Mouse (Mus musculus): ENCODE results near the gene Zfp428.

DNA sequence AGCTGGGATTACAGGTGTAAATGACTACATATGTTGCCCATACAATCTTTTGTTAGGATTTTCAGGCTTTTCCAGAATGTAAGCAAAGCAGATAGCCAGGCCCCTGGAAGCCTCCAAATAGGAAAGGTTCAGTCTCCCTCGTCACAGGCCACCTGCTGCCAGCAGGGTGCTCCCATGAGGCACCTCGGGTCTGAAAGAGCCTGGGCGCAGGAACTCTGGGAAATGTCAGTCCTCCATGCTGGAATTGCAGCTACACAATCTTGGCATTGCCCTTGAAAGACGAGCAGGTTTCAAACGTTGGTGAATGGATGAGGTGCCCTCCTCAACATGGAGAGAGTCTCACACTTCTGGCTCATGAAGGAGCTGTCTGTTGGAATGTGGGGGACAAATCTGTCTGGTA is 31.3 kb downstream of the Zfp428 start:
- no peak for TF ChIP-seq CTCF (IDR thresholded peaks at IDR 0.05; ENCODE audit: extremely low read depth, insufficient read length, insufficient replicate concordance, low read depth, low read length)
- TF ChIP-seq POLR2A (IDR thresholded peaks at IDR 0.05; ENCODE audit: low read depth, low read length) = no peak
